Mouse (Mus musculus): ENCODE data around the gene Rps21. TPM values are rescaled to one million over a fixed set of nuclear protein-coding genes. Genes with fewer than 3 reads are reported as not detected.

Gene Rps21
- polyA plus RNA-seq, 1 experiment from 2014 or later, result 478 TPM

GRCm38 (mm10) chr2:180271804-180272395, 14.7 kb downstream of the Rps21 start:
- H3K4me2 ChIP-seq (ENCODE audit: low read depth), result peak overlapping the region; percentile 94; the same call in 1 of the 2 replicates
- H3K27me3 ChIP-seq (ENCODE audit: control insufficient read depth, insufficient read depth, low read length), result no peaks in the 10 kb centered on the region
- WGBS, result 79% methylated on average over 5 of the region's 5 CpGs
- no peak overlapping the region for H3K9ac ChIP-seq (ENCODE audit: low read length)
- no peak overlapping the region for H3K27ac ChIP-seq (ENCODE audit: low read depth, low read length)
- peaks cover 8% of the 10 kb centered on the region for H3K4me1 ChIP-seq (ENCODE audit: control insufficient read depth, insufficient read depth, low read length)
- no peak overlapping the region for H3K4me3 ChIP-seq (ENCODE audit: low read depth, low read length)
- DNase-seq (ENCODE audit: low spot score) (no peak), ATAC-seq (ENCODE audit: insufficient read depth, low FRiP score, low TSS enrichment) (no peak)
- H3K9me3 ChIP-seq (ENCODE audit: control insufficient read depth, low read length), result no peaks in the 10 kb centered on the region
- H3K36me3 ChIP-seq (ENCODE audit: control insufficient read depth, insufficient read depth, low read length), result no peaks in the 10 kb centered on the region; the same call in 1 of the 2 replicates

- Histone ChIP-seq H3K4me2 (ENCODE audit: low read depth) (peak overlapping the region; percentile 94), H3K4me1 (ENCODE audit: control insufficient read depth, insufficient read depth, low read length) (peaks cover 8% of the 10 kb centered on the region), H3K9me3 (ENCODE audit: control insufficient read depth, low read length) (no peaks in the 10 kb centered on the region), H3K27ac (ENCODE audit: low read depth, low read length) (peak overlapping the region; percentile 49; the same call in 1 of the 2 replicates), H3K4me3 (ENCODE audit: low read depth, low read length) (peak overlapping the region; percentile 87), H3K27me3 (ENCODE audit: control insufficient read depth, insufficient read depth, low read length) (no peaks in the 10 kb centered on the region), H3K36me3 (ENCODE audit: control insufficient read depth, insufficient read depth, low read length) (no peaks in the 10 kb centered on the region; the same call in 1 of the 2 replicates), H3K9ac (ENCODE audit: low read length) (peak overlapping the region; percentile 91)
- WGBS, result under 1% methylated on average over 20 of the region's 37 CpGs
- ATAC-seq (ENCODE audit: insufficient read depth, low FRiP score, low TSS enrichment), result peak; percentile 40
- DNase-seq (ENCODE audit: low spot score), result peak; percentile 28
Measured at GRCm38 (mm10) chr2:180272884-180273321, 15.7 kb downstream of the Rps21 start.

- DNase-seq (ENCODE audit: low spot score) (peak; percentile 98), ATAC-seq (ENCODE audit: insufficient read depth, low FRiP score, low TSS enrichment) (peak; percentile 94)
- WGBS, result 8% methylated on average over 65 of the region's 68 CpGs
- no peaks in the 10 kb centered on the region; the same call in 1 of the 2 replicates for H3K36me3 ChIP-seq (ENCODE audit: control insufficient read depth, insufficient read depth, low read length)
- H3K27me3 ChIP-seq (ENCODE audit: control insufficient read depth, insufficient read depth, low read length), result no peaks in the 10 kb centered on the region
- peaks cover 8% of the 10 kb centered on the region for H3K4me1 ChIP-seq (ENCODE audit: control insufficient read depth, insufficient read depth, low read length)
- peak within 1 kb of the TSS; percentile 87 for H3K4me3 ChIP-seq (ENCODE audit: low read depth, low read length)
- peak within 1 kb of the TSS; percentile 91 for H3K9ac ChIP-seq (ENCODE audit: low read length)
- peak within 1 kb of the TSS; percentile 94 for H3K4me2 ChIP-seq (ENCODE audit: low read depth)
- H3K27ac ChIP-seq (ENCODE audit: low read depth, low read length), result peak within 1 kb of the TSS; percentile 49; the same call in 1 of the 2 replicates
- no peaks in the 10 kb centered on the region for H3K9me3 ChIP-seq (ENCODE audit: control insufficient read depth, low read length)
Measured at GRCm38 (mm10) chr2:180273394-180274244, 16.4 kb downstream of the Rps21 start, which contains the start of gene Cables2. Gene Cables2 (minus strand): TSS chr2:180273496.

GRCm38 (mm10) chr2:180274523-180274922, 17.3 kb downstream of the Rps21 start:
- Histone ChIP-seq H3K4me1 (ENCODE audit: control insufficient read depth, insufficient read depth, low read length) (peaks cover 8% of the 10 kb centered on the region), H3K27ac (ENCODE audit: low read depth, low read length) (no peak overlapping the region), H3K36me3 (ENCODE audit: control insufficient read depth, insufficient read depth, low read length) (no peaks in the 10 kb centered on the region; the same call in 1 of the 2 replicates), H3K9ac (ENCODE audit: low read length) (no peak overlapping the region), H3K27me3 (ENCODE audit: control insufficient read depth, insufficient read depth, low read length) (no peaks in the 10 kb centered on the region), H3K4me2 (ENCODE audit: low read depth) (no peak overlapping the region), H3K4me3 (ENCODE audit: low read depth, low read length) (no peak overlapping the region), H3K9me3 (ENCODE audit: control insufficient read depth, low read length) (no peaks in the 10 kb centered on the region)
- DNase-seq (ENCODE audit: low spot score) (no peak), ATAC-seq (ENCODE audit: insufficient read depth, low FRiP score, low TSS enrichment) (no peak)
- 86% methylated on average over 2 of the region's 2 CpGs for WGBS

GRCm38 (mm10) chr2:180275836-180276235, 18.7 kb downstream of the Rps21 start:
- Histone ChIP-seq H3K27ac (ENCODE audit: low read depth, low read length) (no peak overlapping the region), H3K4me2 (ENCODE audit: low read depth) (no peak overlapping the region)

GRCm38 (mm10) chr2:180276385-180276784, 19.2 kb downstream of the Rps21 start:
- no peak overlapping the region for H3K4me2 ChIP-seq (ENCODE audit: low read depth)
- no peak overlapping the region for H3K27ac ChIP-seq (ENCODE audit: low read depth, low read length)
- 47% methylated on average over 4 of the region's 4 CpGs for WGBS
- H3K36me3 ChIP-seq (ENCODE audit: control insufficient read depth, insufficient read depth, low read length), result no peaks in the 10 kb centered on the region
- peaks cover 8% of the 10 kb centered on the region for H3K4me1 ChIP-seq (ENCODE audit: control insufficient read depth, insufficient read depth, low read length)
- DNase-seq (ENCODE audit: low spot score) (no peak), ATAC-seq (ENCODE audit: insufficient read depth, low FRiP score, low TSS enrichment) (no peak)
- no peaks in the 10 kb centered on the region for H3K9me3 ChIP-seq (ENCODE audit: control insufficient read depth, low read length)
- H3K4me3 ChIP-seq (ENCODE audit: low read depth, low read length), result no peak overlapping the region
- H3K9ac ChIP-seq (ENCODE audit: low read length), result no peak overlapping the region
- no peaks in the 10 kb centered on the region for H3K27me3 ChIP-seq (ENCODE audit: control insufficient read depth, insufficient read depth, low read length)

More at GRCm38 (mm10) chr2:180275836-180276235, 18.7 kb downstream of the Rps21 start:
- no peak overlapping the region for H3K9ac ChIP-seq (ENCODE audit: low read length)
- no peaks in the 10 kb centered on the region for H3K9me3 ChIP-seq (ENCODE audit: control insufficient read depth, low read length)
- no peak overlapping the region for H3K4me3 ChIP-seq (ENCODE audit: low read depth, low read length)
- peaks cover 8% of the 10 kb centered on the region for H3K4me1 ChIP-seq (ENCODE audit: control insufficient read depth, insufficient read depth, low read length)
- DNase-seq (ENCODE audit: low spot score) (peak; percentile 87), ATAC-seq (ENCODE audit: insufficient read depth, low FRiP score, low TSS enrichment) (0 out of 2 replicates have a peak, but pooled peaks have one; percentile 9)
- H3K27me3 ChIP-seq (ENCODE audit: control insufficient read depth, insufficient read depth, low read length), result no peaks in the 10 kb centered on the region
- H3K36me3 ChIP-seq (ENCODE audit: control insufficient read depth, insufficient read depth, low read length), result no peaks in the 10 kb centered on the region
- 1% methylated on average over 8 of the region's 8 CpGs for WGBS

- 75% methylated on average over 8 of the region's 8 CpGs for WGBS
- no peaks in the 10 kb centered on the region for H3K27me3 ChIP-seq (ENCODE audit: control insufficient read depth, insufficient read depth, low read length)
- H3K27ac ChIP-seq (ENCODE audit: low read depth, low read length), result no peak overlapping the region
- H3K36me3 ChIP-seq (ENCODE audit: control insufficient read depth, insufficient read depth, low read length), result no peaks in the 10 kb centered on the region
- H3K4me1 ChIP-seq (ENCODE audit: control insufficient read depth, insufficient read depth, low read length), result peaks cover 8% of the 10 kb centered on the region
- H3K4me3 ChIP-seq (ENCODE audit: low read depth, low read length), result no peak overlapping the region
- ATAC-seq (ENCODE audit: insufficient read depth, low FRiP score, low TSS enrichment) (no peak), DNase-seq (ENCODE audit: low spot score) (no peak)
- H3K9me3 ChIP-seq (ENCODE audit: control insufficient read depth, low read length), result no peaks in the 10 kb centered on the region
- H3K9ac ChIP-seq (ENCODE audit: low read length), result no peak overlapping the region
- H3K4me2 ChIP-seq (ENCODE audit: low read depth), result no peak overlapping the region
Measured at GRCm38 (mm10) chr2:180276851-180277259, 19.7 kb downstream of the Rps21 start.

GRCm38 (mm10) chr2:180277773-180278320, 20.7 kb downstream of the Rps21 start:
- ATAC-seq (ENCODE audit: insufficient read depth, low FRiP score, low TSS enrichment) (no peak), DNase-seq (ENCODE audit: low spot score) (no peak)
- H3K9ac ChIP-seq (ENCODE audit: low read length), result no peak overlapping the region
- WGBS, result 69% methylated on average over 8 of the region's 8 CpGs
- H3K36me3 ChIP-seq (ENCODE audit: control insufficient read depth, insufficient read depth, low read length), result no peaks in the 10 kb centered on the region
- no peaks in the 10 kb centered on the region for H3K9me3 ChIP-seq (ENCODE audit: control insufficient read depth, low read length)
- no peak overlapping the region for H3K27ac ChIP-seq (ENCODE audit: low read depth, low read length)
- H3K27me3 ChIP-seq (ENCODE audit: control insufficient read depth, insufficient read depth, low read length), result no peaks in the 10 kb centered on the region
- H3K4me3 ChIP-seq (ENCODE audit: low read depth, low read length), result no peak overlapping the region
- H3K4me1 ChIP-seq (ENCODE audit: control insufficient read depth, insufficient read depth, low read length), result no peaks in the 10 kb centered on the region
- H3K4me2 ChIP-seq (ENCODE audit: low read depth), result no peak overlapping the region
